Mouse (Mus musculus): Measurements from ENCODE around the gene Arsk.

Gene Arsk

DNA sequence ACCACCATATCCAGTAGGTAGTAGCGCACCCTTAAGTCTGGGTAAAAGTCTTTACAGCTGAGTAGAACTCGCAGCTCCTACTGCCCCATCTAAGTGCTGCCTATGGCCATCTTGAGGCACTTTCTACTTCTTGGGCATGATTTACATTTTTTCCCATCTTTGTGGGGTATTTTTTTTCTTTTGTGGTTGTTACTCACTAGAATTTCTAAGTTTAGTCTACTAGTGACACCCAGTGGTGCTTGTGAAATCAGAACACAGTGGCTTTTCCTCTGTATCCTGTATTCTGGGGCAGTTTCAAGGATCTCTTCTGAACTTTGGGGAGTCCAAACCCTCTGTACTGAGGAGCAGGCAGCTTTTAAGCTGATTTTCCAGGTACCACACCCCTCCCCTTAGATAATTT lies 76.7 kb downstream of the Arsk start:
- DNase-seq = no peak

DNA sequence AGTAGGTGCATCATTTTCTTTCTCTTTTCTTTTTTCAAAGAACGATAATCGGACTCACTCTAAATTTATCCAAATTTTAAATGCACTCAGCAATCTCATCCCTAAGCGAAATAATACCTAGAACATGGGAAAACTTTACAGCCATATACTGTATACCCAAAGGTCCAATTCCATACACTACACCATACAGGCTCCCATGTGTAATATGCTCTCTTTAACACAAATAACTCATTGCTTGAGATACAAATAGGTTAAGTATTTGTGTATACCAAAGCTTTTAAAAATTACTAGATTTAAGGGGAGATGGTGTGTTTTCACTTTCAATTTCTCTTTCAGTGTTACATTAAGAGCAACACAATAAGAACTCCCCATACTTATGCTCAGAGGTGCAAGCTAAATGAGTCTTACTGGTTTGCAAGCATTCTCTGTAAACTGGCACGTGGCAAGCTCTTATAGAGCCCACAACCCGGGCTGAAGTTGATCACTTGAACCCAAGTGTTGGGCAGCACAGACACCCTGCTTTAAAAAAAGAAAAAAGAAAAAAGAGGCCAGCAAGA lies 79.5 kb downstream of the Arsk start:
- no peak for DNase-seq

DNA sequence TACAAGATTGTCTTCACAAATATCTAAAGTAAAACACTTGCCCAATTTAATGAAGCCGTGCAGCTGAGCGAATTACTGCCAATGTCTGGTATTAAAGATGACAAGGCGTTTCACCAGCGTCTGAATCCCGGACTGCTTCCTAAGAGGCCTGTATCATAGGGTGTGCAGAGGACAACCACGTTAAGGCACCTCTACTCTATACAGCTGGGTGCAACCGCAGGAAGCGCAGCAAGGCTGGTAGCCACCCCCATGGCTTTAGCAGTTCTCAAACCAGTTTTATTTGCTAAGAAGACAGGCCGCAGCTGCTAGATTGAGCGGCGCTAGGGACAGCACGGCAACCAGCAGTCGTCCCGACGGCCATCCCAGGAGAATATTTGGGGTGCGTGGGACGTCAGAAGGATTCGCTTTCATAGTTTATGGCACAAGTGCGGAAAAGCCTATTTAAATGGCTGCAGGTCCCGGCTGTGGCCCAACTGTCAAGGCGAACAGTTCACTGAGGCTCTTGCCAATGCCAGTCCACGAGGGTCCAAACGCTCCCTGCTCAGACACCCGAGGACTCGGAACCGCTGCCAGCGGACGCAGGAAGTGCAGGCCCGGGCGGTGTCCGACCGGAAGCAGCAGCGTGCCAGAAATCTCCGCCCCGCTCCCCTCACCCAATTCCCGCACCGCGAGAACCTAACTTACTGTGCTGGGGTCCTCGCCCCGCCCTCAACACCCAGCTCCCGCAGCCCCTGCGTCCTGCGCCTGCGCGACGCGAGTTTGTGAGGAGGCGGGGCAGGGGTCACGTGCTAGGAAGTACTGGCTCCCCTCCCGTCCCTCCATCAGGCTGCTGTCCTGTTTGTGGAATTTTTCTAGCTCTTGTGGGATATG lies 80.3 kb downstream of the Arsk start, which contains the start of gene Rfesd:
Gene Rfesd, minus strand, starts transcription at position 746 of the 870 bp plus-strand sequence.
- DNase-seq = peak; percentile 97

- no peak for DNase-seq
Observed at GRCm38 (mm10) chr13:76017465-76017864, 81.0 kb downstream of the Arsk start.

- DNase-seq = no peak
Observed at GRCm38 (mm10) chr13:76014511-76014910, 83.9 kb downstream of the Arsk start.
